Comparison of ENCODE assay signal across 20 mouse cellular contexts in genomic region chr5:64917721-64918120, GRCm38 (mm10). TPM values are rescaled to one million over a fixed set of nuclear protein-coding genes. Genes with fewer than 3 reads are reported as not detected.
A peak's percentile ranks its signal among the peaks of the same experiment; 100 is the strongest.
DNase-seq lines count a peak whose midpoint lies in the region; ATAC-seq and TF ChIP-seq lines count a peak whose summit lies in the region.
"Had no signal": no experiment of that assay in that cellular context is flagged by ENCODE, and none has a peak within 500 bp of the region (broad histone marks: within the 10 kb centered on the region; RNA-seq: fewer than 3 reads in every experiment).

No protein-coding gene starts in this region.

- WGBS in spleen, adult 2 months: 82% methylated on average over 11 of the region's 11 CpGs
- WGBS in limb, embryonic 14.5 days: 50% methylated on average over 11 of the region's 11 CpGs
- 94% methylated on average over 11 of the region's 11 CpGs for WGBS in forebrain, embryonic 11.5 days

- H3K4me1 ChIP-seq in spleen, adult 2 months (ENCODE audit: control insufficient read depth, insufficient read depth, insufficient read length): peaks cover 6% of the 10 kb centered on the region; the same call in 1 of the 2 replicates
- H3K4me1 ChIP-seq in limb, embryonic 14.5 days (ENCODE audit: control insufficient read depth, insufficient read depth, low read length): no peaks in the 10 kb centered on the region
- no peaks in the 10 kb centered on the region for H3K4me1 ChIP-seq in forebrain, embryonic 11.5 days (replicated peaks; ENCODE audit: control insufficient read depth, insufficient read depth, low read length)
- H3K4me1 ChIP-seq: forebrain, embryonic 10.5 days; hindbrain, embryonic 15.5 days; neural tube, embryonic 15.5 days had no signal

- TF ChIP-seq POLR2A in spleen, adult 2 months (IDR thresholded peaks at IDR 0.05; ENCODE audit: low read depth, low read length): no peak
- TF ChIP-seq POLR2A in limb, embryonic 14.5 days (IDR thresholded peaks at IDR 0.05; ENCODE audit: borderline replicate concordance, extremely low read depth, insufficient read depth, insufficient read length): no peak

- ATAC-seq in limb, embryonic 14.5 days (ENCODE audit: low FRiP score, low read depth): no peak
- no peak for ATAC-seq in forebrain, embryonic 11.5 days (replicated peaks; ENCODE audit: low FRiP score)
- ATAC-seq: midbrain, embryonic 16.5 days had no signal

- no peaks in the 10 kb centered on the region for H3K36me3 ChIP-seq in spleen, adult 2 months (ENCODE audit: control insufficient read depth, insufficient read depth, low read length)
- no peaks in the 10 kb centered on the region for H3K36me3 ChIP-seq in limb, embryonic 14.5 days (ENCODE audit: control insufficient read depth, insufficient read depth, low read length)
- no peaks in the 10 kb centered on the region for H3K36me3 ChIP-seq in forebrain, embryonic 11.5 days (ENCODE audit: control insufficient read depth, insufficient read depth, low read length)
- H3K36me3 ChIP-seq: forebrain, embryonic 10.5 days; hindbrain, embryonic 15.5 days; neural tube, embryonic 15.5 days had no signal

- no peaks in the 10 kb centered on the region for H3K27me3 ChIP-seq in spleen, adult 2 months (ENCODE audit: control insufficient read depth, insufficient read depth, low read length)
- H3K27me3 ChIP-seq in limb, embryonic 14.5 days (ENCODE audit: control insufficient read depth, insufficient read depth, low read length): no peaks in the 10 kb centered on the region
- H3K27me3 ChIP-seq in forebrain, embryonic 11.5 days (ENCODE audit: control insufficient read depth, insufficient read depth, low read length): no peaks in the 10 kb centered on the region
- H3K27me3 ChIP-seq: hindbrain, embryonic 15.5 days; neural tube, embryonic 15.5 days had no signal

- H3K27ac ChIP-seq in spleen, adult 2 months (ENCODE audit: insufficient read depth, low read length): peak overlapping the region; percentile 73; the same call in 1 of the 2 replicates
- H3K27ac ChIP-seq in limb, embryonic 14.5 days (replicated peaks; ENCODE audit: low read depth, low read length): 0 out of 2 replicates have a peak overlapping the region, but pooled peaks have one; percentile 33
- H3K27ac ChIP-seq in forebrain, embryonic 11.5 days (ENCODE audit: low read depth, low read length): no peak overlapping the region
- H3K27ac ChIP-seq: forebrain, embryonic 10.5 days; hindbrain, embryonic 15.5 days; layer of hippocampus, adult 2 months; neural tube, embryonic 15.5 days had no signal

- TF ChIP-seq CTCF in spleen, adult 2 months (IDR thresholded peaks at IDR 0.05; ENCODE audit: extremely low read depth, insufficient read depth, insufficient read length, insufficient replicate concordance): no peak

- no peak overlapping the region for H3K4me2 ChIP-seq in limb, embryonic 14.5 days (replicated peaks; ENCODE audit: low read depth, low read length, severe bottlenecking)
- H3K4me2 ChIP-seq in forebrain, embryonic 11.5 days (ENCODE audit: low read depth, low read length, severe bottlenecking): no peak overlapping the region
- H3K4me2 ChIP-seq: hindbrain, embryonic 15.5 days; neural tube, embryonic 15.5 days had no signal

- H3K9me3 ChIP-seq in limb, embryonic 14.5 days (ENCODE audit: control insufficient read depth, low read length): peaks cover 4% of the 10 kb centered on the region; the same call in 1 of the 2 replicates
- H3K9me3 ChIP-seq in forebrain, embryonic 11.5 days (ENCODE audit: control insufficient read depth, low read length): no peaks in the 10 kb centered on the region
- H3K9me3 ChIP-seq: hindbrain, embryonic 15.5 days; neural tube, embryonic 15.5 days had no signal

- no peak overlapping the region for H3K9ac ChIP-seq in limb, embryonic 14.5 days (ENCODE audit: low read depth, low read length, severe bottlenecking)
- H3K9ac ChIP-seq in forebrain, embryonic 11.5 days (ENCODE audit: low read length): no peak overlapping the region
- H3K9ac ChIP-seq: hindbrain, embryonic 15.5 days; neural tube, embryonic 15.5 days had no signal

- no peak for DNase-seq in spleen, adult 2 months (ENCODE audit: low read depth in 1 of 2, low spot score in 2 of 2)
- no peak for DNase-seq in spleen, adult 12 weeks (ENCODE audit: low spot score)
- peak; percentile 85 for DNase-seq in induced T-regulatory cell, adult 2 months (ENCODE audit: low read depth)
- peak; percentile 47 for DNase-seq in limb, embryonic 14.5 days (ENCODE audit: low spot score)
- DNase-seq in left cerebral cortex, adult 8-10 months (ENCODE audit: low spot score in 2 of 2): no peak
- no peak for DNase-seq in layer of hippocampus, postnatal 14 days (ENCODE audit: low spot score in 2 of 2)
- DNase-seq in forebrain, embryonic 11.5 days (ENCODE audit: low spot score): no peak
- DNase-seq: cerebellum, adult 11 months; cerebellum, postnatal 10 days; gastrocnemius, postnatal 25 days; heart, postnatal 4 days; kidney, adult 18-20 months; kidney, postnatal 14 days; layer of hippocampus, postnatal 36 days had no signal

- no peak overlapping the region for H3K4me3 ChIP-seq in spleen, adult 2 months (ENCODE audit: extremely low read depth, insufficient read depth, insufficient read length)
- H3K4me3 ChIP-seq in limb, embryonic 14.5 days (replicated peaks; ENCODE audit: low read length): no peak overlapping the region
- no peak overlapping the region for H3K4me3 ChIP-seq in forebrain, embryonic 11.5 days (ENCODE audit: low read depth, low read length)
- H3K4me3 ChIP-seq: forebrain, embryonic 10.5 days; hindbrain, embryonic 15.5 days; layer of hippocampus, adult 2 months; neural tube, embryonic 15.5 days had no signal

RNA-seq across cellular contexts. Expression of gene Tlr1, which starts 15.6 kb away (rescaled TPM):
- polyA plus RNA-seq in spleen, adult 2 months (2012; rRNA removed): 20.8 and 42.8 TPM in 2 replicates
- 2.2 TPM in 2 replicates for polyA plus RNA-seq in limb, embryonic 14.5 days (2012; rRNA removed)
- 1.0 and 1.8 TPM in 2 replicates for polyA plus RNA-seq in limb, embryonic 14.5 days (2014; fragmentation: Nextera tagmentation; extraction: Ambion mirVana)
- under 1 TPM; 0.13 to 0.89 (median 0.62) TPM for total RNA-seq in left cerebral cortex, adult 8-10 months (2022)
- under 1 TPM; 0.32 to 0.55 TPM for total RNA-seq in layer of hippocampus, postnatal 14 days (2021)
- 0.25 and 0.65 TPM in 2 replicates for polyA plus RNA-seq in forebrain, embryonic 11.5 days (2014; fragmentation: Nextera tagmentation; extraction: Ambion mirVana)
- total RNA-seq: ES-E14 had no signal

RNA-seq across cellular contexts. Expression of gene Tlr6, which starts 42.2 kb away (rescaled TPM):
- polyA plus RNA-seq in spleen, adult 2 months (2012; rRNA removed): 2.4 and 3.4 TPM in 2 replicates
- 1.7 and 3.1 TPM in 2 replicates for polyA plus RNA-seq in limb, embryonic 14.5 days (2012; rRNA removed)
- 1.2 and 1.5 TPM in 2 replicates for polyA plus RNA-seq in limb, embryonic 14.5 days (2014; fragmentation: Nextera tagmentation; extraction: Ambion mirVana)
- 1 to 10 TPM; 1.5 to 2.8 (median 1.5) TPM for total RNA-seq in left cerebral cortex, adult 8-10 months (2022)
- total RNA-seq in layer of hippocampus, postnatal 14 days (2021): 1 to 10 TPM in 1 of 2 experiments, under 1 TPM in 1; 0.79 to 1.4 TPM
- 0.32 and 0.45 TPM in 2 replicates for polyA plus RNA-seq in forebrain, embryonic 11.5 days (2014; fragmentation: Nextera tagmentation; extraction: Ambion mirVana)

RNA-seq across cellular contexts. Expression of gene Fam114a1, which starts 52.1 kb away (rescaled TPM):
- polyA plus RNA-seq in spleen, adult 2 months (2012; rRNA removed): 5.5 and 6.1 TPM in 2 replicates
- polyA plus RNA-seq in limb, embryonic 14.5 days (2012; rRNA removed): 69.6 and 71.7 TPM in 2 replicates
- 51.7 and 52.9 TPM in 2 replicates for polyA plus RNA-seq in limb, embryonic 14.5 days (2014; fragmentation: Nextera tagmentation; extraction: Ambion mirVana)
- 1 to 10 TPM; 5.9 to 8.2 (median 7.6) TPM for total RNA-seq in left cerebral cortex, adult 8-10 months (2022)
- 1 to 10 TPM; 4.6 to 6.0 TPM for total RNA-seq in layer of hippocampus, postnatal 14 days (2021)
- polyA plus RNA-seq in forebrain, embryonic 11.5 days (2014; fragmentation: Nextera tagmentation; extraction: Ambion mirVana): 14.1 and 16.1 TPM in 2 replicates

Comparison
In these comparisons a context has a peak if more than half of its experiments do, and no peak if none do; other contexts are left out.
1. DNase-seq: peak in induced T-regulatory cell, adult 2 months (single experiment) and limb, embryonic 14.5 days (single experiment); none in spleen, adult 2 months (0 of 2), spleen, adult 12 weeks (single experiment), left cerebral cortex, adult 8-10 months (0 of 2), layer of hippocampus, postnatal 14 days (0 of 2) and forebrain, embryonic 11.5 days (single experiment).